Mouse (Mus musculus) heart, postnatal 36 days (tissue): ENCODE measurements around the gene Gpc5. TPM values are rescaled to one million over a fixed set of nuclear protein-coding genes. Genes with fewer than 3 reads are reported as not detected.

Experiments
- DNase-seq, 2 experiments: peaks; one replicate each; pipeline ENCODE4 v3.0.0; 2021 to 2022
- intact Hi-C: fragments of 180-260 bp; cut with DNase I; formaldehyde crosslinking; loops from one replicate; pipeline ENCODE4 v1.15.1; 2025
- total RNA-seq, 2 experiments: library from RNA; stranded (reverse); gene quantifications; 2 replicates each; pipeline ENCODE4 v1.2.3; 2021

Gene Gpc5
- total RNA-seq, 2 experiments from 2014 or later = not detected

DNA sequence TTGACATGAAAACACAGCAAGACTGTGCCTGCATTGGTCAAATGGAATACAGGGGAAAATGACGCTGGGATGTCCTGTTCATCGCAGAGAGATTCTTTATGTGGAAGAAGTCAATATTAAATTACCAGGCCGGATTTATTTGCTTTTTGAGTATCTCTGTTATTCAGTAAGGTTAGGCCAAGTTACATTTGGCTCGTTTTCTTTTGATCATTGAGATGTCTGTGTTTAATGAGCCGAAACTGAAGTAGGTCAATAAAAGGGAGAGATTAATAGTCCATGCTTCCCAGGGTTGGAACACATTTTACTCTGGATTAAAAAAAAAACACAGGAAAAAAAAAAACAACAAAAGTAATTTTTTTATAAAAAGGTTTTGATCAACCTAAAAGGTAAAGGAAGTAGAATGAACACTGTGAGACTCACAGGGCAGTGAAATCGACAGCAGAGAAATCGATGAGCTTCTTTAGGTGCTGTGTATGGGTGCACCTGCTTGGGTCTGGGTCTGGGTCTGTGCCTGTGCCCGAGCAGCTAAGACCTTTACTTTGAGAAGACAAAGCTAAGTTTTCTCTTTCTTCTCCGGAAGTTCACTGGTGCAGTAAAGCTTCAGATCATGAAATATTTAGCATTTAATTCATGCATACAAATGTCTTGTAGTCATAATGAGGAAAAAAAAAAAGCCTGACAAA lies 8.7 kb downstream of the Gpc5 start:
- no peak for DNase-seq
- intact Hi-C loops = no loop called here

DNA sequence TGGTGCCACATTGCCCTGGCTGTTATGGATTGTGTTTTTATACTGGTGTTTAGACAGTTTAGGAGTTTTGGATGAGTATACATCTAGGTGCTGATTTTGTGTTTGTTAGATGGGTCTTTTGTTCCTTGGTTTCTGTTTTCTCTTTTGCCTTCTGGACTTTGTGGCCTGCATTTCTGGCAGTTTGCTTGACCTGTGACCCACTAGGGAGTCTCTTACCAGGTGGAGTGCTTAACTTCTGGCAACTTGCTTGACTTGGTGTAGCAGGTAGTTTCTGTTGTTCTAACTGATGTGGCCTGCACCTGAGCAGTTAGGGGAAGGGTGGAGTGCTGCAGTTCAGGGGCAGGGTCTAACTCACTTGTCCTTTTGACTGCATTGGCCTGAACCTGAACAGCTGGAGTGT lies 14.3 kb downstream of the Gpc5 start:
- DNase-seq = no peak
- intact Hi-C loops = no loop called here

DNA sequence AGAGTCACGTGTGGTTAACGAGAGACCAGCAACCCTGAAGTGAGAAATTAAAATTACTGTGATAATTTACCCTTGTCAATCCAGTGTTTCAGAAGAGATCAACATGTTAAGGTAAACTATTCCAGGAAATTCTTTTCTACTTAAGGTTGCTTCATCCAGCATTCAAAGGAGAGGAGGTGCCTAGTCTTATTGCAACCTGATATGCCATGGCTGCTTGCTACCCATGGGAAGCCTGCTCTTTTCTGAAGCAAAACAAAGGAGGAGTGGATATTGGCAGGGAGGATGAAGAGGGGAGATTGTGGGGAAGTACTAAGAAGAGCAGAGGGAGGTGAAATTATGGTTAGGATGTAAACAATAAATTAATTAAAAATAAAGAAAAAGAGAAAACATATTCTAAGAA lies 15.5 kb downstream of the Gpc5 start:
- DNase-seq = no peak
- intact Hi-C loops = no loop called here

DNA sequence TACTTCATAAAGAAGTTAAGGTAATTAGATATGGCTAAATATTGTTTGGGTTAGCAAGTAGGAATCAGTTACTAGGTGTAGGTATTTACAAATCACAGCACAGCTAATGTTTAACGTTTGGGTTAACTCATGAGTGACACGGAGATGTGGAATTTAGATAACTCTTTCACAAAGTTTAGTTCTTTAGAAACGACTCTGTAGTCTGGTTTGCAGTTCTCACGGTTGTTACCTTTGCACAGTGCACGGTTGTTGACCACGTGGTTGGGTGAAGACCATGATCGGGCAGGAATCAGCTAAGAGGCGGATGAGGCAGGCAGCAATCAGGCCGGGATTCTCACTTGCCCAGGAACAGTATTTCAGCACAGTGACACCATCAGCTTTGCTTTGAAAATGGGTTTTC lies 26.6 kb downstream of the Gpc5 start:
- intact Hi-C loops = no loop called here
- DNase-seq = no peak

DNA sequence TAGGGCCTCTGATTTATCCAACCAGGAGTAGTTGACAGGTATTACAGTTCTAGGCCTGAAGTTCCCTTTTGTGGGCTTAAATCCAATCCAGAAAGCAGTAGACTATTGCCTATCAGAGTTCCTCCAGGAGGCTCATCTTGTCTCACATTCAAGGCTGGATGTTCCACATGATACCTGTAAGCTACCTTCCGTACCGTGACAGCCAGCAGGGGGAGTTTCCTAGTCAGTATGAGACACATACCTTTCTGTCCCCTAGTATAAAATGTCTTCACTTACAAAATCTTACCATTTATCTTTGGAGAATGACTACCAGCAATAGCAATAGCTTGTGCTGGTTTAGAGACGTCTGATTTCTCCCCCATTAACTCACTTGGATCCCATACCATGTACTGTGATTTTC lies 56.8 kb downstream of the Gpc5 start:
- intact Hi-C loops = no loop called here
- DNase-seq = no peak

DNA sequence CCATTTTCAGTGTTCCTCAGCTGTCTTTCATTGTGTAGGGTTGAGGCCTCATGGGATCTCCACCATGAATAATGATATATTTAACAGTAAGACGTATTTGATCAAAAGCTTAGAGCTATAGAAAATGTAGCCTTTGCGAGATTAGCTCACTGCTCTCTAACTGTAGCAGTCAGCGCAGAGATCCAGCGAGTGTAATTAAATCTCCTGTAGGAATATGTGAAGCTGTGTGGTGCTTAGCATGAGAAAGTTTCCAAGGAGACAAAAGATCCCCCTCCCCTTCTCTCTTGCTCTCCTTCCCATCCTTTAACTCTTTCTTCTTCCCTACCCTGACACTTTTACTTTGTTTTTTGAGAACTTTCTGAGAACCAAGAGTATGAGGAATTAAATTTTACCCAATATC lies 64.6 kb downstream of the Gpc5 start:
- intact Hi-C loops = no loop called here
- DNase-seq = no peak

DNA sequence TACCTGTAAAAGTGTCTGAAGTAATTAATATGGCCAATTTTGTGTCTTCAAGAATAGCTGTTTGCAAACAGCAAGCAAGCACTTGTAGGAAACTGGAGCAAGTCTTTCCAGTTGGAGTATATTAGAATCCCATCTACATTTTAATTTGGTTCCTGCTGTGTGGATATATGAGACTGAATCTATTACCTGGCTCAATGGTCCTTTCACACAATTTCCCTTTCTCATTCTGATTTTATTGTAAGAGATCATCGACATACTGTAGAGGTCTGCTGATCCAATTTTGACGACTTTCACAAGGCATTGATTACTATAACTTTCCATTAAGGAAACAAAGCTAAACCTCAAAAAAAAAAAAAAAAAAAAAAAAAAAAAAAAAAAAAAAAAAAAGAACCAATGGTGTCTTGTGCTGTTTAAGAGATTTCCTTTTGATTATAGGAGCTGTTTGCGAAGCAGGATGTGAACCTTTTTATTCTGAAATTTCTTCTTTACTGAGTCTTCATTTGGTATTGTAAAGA lies 85.4 kb downstream of the Gpc5 start:
- intact Hi-C loops = no loop called here
- DNase-seq = no peak

DNA sequence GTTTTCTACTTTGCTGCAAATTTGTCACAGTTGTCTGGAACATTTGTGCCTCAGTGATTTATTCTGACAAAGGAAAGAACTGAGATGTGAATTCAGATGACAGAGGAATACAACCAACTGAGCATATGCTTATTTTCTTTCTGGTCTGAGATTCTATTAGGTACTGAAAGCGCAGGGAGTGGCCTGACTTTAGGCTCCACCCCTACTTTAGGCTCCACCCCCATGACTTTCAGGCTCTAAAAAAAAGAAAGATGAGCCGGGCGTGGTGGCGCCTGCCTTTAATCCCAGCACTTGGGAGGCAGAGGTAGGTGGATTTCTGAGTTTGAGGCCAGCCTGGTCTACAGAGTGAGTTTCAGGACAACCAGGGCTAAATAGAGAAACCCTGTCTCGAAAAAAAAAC lies 87.9 kb downstream of the Gpc5 start:
- DNase-seq = no peak
- intact Hi-C loops = no loop called here

DNA sequence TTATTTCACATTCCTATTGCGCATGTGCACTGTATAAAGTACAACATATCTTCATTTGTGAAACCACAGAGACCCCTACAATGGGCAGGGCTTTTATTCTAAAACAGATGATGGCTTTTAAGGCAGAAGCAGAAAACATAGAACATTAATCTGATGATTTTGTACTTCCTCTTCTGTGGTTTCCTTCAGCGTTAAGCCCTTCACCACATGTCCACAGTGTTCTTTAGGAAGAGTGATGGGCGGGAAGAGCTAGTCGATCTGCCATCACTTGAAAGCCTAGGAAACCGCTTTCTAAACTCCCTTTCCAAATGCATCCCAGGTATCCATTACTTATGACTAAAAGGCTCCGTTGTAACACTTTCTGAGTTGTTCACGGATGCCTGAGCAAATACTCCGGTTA lies 96.2 kb downstream of the Gpc5 start:
- intact Hi-C loops = no loop called here

DNA sequence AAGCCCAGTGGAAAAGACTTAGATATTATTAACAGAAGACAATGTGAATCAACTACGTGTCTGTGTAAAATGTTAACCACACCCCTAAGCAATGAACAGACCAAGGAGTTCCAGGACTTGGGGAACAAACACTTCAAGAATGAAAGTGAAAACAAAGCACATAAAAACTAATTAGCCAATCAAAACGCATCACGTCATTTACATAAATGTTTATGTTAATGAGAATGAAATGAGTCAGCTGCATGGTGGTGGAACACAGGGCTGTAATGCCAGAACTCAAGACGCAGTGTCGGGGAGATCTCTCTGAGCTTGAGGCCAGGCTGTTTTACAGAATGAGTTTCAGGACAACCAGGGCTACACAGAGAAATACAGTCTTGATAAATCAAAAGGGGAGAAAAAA lies 136.1 kb downstream of the Gpc5 start:
- DNase-seq = no peak
- intact Hi-C loops = no loop called here

More for the DNA sequence above, 96.2 kb downstream of the Gpc5 start:
- no peak for DNase-seq

DNA sequence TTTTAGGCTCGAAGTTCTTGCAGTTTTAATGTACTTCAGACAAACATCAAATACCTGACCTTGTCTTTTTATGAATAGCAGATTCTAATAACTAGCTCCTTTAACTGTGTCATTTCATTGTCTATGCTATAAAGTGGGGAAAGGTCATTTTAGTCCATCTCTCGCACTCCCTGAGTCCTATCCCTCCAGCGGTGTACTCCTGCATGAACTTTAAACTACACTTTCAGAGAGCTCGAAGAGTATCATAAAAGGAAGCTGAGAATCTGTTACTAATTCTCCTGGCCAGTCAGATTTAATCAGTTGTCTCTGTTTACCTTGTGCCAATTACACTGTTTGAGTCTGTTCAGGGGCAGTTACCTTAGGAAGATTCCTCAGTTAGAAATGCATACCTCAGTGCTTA lies 144.4 kb downstream of the Gpc5 start:
- intact Hi-C loops = no loop called here
- no peak for DNase-seq

DNA sequence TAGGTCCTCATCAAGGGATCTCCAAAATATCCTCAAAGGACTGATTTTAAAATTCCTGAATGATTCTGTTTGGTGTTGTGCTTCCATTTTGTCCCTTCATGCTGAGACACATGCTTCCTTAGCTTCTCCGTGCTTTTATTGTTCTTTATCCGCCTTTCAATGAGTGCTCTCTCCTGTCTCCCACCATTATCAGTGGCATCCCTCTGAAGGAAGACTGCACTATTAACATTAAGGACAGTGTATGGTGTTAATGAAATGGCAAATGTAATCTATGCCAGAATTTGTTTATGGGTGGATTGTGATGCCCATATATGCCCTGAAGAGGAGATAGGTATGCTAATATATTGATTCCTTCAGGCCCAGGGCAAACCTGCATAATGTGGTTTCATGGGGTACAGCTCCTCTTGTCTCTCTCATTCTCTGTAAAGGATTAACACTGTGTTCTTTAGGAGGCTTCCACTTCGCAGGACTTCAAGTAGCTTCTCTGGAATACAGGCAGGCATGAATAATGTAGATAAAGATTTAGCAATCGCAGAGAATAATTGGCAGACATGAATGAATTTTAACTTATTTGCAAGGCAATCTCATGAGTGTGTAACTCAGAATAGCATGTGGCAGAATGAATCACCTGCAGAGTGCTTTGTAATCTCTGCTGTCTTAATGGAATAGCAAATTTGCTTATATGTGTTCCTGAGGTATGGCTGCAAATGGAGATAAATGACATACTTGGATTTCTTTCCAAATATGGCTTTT lies 148.8 kb downstream of the Gpc5 start:
- no peak for DNase-seq
- intact Hi-C loops = no loop called here

DNA sequence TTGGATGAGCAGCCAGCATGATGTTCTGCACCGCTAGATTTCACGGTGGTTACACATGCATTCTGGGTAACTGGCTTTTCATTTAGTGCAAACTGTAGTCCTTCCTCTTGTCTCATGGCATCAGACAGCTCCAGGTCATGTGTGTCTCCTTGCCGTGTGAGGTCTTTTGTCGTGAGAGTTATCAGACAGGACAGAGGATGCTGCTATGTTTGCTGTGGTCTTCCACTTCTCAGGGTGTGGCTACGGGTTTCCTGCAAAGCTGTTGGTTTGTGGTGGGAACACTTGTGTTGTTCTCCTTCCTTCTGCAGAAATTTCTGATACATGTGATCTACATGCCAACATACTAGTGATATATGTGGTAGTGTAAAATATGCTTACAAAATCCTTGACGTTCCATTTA lies 158.5 kb downstream of the Gpc5 start:
- intact Hi-C loops = no loop called here
- DNase-seq = no peak

DNA sequence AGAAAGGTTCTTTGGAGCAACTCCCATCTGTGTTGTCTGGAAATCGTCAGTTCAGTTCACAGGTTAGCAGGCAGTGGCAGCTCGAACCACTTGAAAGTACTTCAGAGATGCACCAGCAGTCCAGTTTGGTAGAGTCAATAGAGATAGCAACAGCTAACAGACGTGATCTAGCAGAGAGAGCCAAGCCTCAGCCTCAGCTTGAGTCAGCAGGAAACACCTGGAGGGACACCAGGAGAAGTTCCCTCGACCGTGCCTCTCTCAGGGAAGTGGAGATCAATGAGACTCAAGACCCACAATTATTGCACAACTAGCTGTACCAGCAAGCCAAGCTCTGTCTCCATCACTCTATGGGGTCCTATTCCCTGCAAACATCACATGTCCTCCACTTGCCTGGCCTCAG lies 159.8 kb downstream of the Gpc5 start:
- no peak for DNase-seq

DNA sequence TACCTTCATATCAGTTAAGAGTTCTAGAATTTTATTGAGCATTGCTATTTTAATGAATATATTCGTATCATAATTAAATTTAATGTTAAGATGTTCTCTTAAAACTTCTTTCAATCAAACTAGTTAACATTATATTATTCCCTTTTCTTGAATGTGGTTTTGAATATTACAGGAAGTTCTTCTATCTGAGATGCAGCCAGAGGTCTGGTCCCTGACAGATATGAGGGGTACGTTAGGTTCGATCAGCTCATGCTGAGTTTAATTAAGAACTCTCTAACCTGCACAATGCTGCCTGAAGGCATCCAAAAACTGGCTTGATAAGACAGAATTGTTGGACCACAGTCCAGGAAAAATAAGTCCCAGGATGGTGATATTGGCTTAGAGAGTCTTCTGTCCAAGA lies 161.1 kb downstream of the Gpc5 start:
- intact Hi-C loops = no loop called here
- DNase-seq = no peak

More for the DNA sequence above, 159.8 kb downstream of the Gpc5 start:
- intact Hi-C loops = no loop called here

DNA sequence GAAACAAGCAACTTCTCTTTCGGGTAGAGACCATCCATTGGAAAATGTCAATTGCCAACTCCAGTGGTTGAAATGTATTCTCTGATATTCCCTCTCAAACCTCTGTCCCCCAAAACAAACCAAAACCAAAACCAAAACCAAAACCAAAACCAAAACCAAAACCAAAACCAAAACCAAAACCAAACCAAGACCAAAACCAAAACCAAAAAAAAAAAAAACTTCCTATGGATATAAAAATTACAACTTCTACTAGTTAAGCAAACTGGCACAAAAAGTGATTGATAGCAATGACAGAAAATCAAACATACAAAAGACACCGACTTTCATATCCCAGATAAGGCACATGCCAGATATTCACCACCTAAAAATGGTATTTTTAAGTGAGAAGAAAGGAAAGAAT lies 161.7 kb downstream of the Gpc5 start:
- DNase-seq = no peak
- intact Hi-C loops = no loop called here

DNA sequence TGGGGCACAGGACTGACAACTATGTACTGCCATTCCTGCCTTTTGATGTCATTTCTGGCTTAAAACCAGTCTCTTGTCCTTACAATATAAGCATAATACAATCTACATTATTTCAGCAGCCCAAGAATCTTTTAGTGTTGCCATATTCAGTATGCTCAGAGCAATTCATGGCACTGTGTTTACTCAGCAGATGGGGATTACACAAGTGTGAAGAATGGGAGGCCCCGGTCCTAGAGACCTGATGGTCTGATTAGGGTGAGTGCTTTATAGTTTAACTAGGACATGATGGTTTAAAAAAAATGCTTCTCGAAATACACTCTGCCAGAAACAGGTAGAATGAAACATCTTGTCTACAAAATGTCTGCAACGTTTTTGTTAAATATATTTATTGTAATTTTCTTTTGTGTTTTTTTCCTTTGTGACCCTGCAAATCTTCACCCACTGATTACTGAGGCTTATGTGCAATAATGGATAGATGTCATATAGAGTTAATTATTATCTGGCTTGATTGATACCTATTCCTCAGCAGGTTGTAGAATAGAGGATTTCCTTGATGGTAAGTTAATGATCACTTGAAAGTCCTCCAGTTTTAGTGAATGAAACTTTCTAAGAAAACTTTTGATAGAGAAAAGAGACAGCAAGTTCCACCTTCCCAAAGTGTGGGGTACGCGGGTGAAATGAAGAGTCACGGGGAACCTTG lies 177.8 kb downstream of the Gpc5 start:
- no peak for DNase-seq
- intact Hi-C loops = no loop called here

DNA sequence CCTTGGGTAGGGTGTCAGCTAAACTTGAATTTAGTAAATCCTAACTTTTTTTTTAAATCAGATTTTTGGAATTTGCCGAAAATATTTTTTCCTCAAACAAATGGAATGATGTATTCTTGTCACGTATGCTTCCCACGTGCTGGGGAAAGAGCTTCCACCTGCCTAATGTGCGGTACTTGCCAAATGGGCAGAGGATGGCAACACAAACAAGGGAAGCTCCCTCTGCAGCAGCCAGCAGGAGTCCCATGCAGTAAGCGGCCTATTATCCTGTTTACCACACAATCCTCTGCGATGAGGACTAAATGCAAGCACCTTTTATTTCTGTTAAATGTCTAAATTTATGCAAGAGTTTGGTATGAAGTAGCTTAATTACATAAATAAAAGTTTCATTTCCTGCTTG lies 178.4 kb downstream of the Gpc5 start:
- intact Hi-C loops = no loop called here
- DNase-seq = no peak

DNA sequence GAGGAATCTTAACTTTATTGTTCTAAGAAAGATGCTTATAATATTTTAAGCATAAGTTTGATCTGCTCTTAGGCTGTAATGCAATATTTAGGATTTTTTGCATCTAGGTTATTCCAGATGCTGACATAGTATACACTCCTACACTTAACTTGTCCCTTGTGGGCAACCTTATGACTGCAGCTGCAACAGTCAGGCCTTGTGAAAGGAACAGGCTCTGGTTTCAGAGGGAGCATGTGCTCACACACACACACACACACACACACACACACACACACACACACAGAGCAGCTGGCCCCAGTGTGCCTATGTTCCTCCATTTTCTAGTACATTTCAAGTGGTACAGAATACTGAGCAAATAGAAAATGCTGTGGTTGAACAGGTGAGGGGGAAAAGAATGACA lies 190.8 kb downstream of the Gpc5 start:
- intact Hi-C loops = no loop called here

DNA sequence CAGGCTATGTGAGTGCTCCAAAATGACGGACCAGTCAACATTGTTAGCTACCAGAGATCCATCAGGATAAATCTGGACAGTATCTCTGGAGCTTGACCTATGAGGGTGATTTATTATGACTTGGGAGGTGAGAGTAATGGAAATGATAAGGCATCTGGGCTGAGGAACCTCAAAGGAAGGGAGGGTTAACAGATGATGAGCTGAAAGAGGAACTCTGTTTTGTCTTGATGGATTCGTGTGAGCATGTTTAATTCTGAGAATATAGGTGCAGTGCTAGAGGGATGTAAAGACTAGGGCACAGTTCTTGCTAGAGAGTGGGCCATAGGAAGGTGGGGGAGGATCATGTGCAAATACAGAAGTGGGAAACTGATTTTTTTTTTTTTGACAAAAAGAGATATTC lies 232.2 kb downstream of the Gpc5 start:
- no peak for DNase-seq
- intact Hi-C loops = no loop called here

More for the DNA sequence above, 190.8 kb downstream of the Gpc5 start:
- DNase-seq = no peak

DNA sequence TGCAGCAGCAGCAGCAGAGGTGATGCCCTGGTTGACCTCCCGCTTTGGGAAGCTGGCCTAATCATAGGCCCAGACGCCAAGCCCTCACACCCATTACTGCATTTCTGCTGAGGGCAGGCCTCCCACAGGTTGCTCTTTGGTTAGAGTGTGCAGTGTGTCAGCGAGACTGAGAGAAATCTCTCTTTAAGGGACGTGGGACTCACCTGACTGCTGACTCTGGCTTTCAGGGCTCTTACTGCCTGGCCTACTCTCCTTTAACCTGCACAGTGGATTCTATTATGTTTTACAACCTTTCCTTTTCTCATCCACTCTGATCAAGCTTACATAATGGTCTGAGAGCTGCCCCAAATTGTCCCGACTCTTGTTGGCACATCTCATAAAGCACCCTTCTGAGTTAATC lies 234.4 kb downstream of the Gpc5 start:
- intact Hi-C loops = no loop called here
- DNase-seq = no peak

DNA sequence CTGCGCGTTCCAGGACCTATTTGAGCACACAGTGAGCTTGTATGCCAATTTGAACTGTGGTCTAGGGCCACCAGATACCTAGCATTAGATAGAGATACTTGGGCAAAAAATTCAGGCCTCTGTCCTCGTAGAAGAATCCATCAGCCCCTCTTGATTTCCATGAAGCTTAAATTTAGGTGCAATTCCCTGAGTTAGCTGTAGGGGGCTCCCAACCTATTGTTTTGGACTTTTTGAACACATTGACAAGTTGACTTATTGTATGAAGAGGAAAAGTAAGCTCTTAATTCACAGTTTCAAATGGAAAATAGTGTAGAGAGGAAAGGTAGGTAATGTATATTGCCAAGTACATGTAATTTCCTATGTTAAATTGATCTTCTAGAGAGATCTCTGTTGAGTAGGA lies 247.1 kb downstream of the Gpc5 start:
- no peak for DNase-seq
- intact Hi-C loops = no loop called here
